In the genomic region with DNA sequence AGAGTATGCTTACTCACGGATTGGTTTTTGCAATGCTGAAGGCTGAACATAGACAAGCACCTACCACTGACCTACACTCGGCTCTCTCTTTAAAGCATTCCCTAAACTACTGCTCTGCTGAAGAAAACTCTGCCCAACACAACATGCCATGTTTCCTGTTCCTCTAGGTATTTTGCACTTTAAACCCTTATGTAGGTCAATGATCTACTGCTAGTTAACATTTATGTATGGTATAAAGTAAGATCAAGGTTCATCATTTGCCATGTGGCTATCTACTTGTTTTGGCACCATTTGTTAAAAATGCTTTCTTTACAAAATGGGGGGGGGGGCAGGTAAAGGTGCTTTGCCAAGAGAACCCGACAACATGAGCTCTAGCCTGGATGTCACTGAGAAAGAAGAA, we compare ENCODE assay signal across 27 mouse cellular contexts. TPM values are rescaled to one million over a fixed set of nuclear protein-coding genes. Genes with fewer than 3 reads are reported as not detected.
DNase-seq lines count a peak whose midpoint lies in the region; ATAC-seq and TF ChIP-seq lines count a peak whose summit lies in the region.
"Had no signal": no experiment of that assay in that cellular context is flagged by ENCODE, and none has a peak within 500 bp of the region (broad histone marks: within the 10 kb centered on the region; RNA-seq: fewer than 3 reads in every experiment).

No protein-coding gene starts in this region.

- no peak for TF ChIP-seq POLR2A in liver, adult 2 months (IDR thresholded peaks at IDR 0.05; ENCODE audit: extremely low read depth, insufficient read depth, low read length)

- H3K4me2 ChIP-seq in kidney, embryonic 15.5 days = no peak overlapping the region
- peak overlapping the region; percentile 46; the same call in 1 of the 2 replicates for H3K4me2 ChIP-seq in intestine, postnatal 0 days (replicated peaks; ENCODE audit: low read depth)
- H3K4me2 ChIP-seq: embryonic facial prominence, embryonic 13.5 days; forebrain, embryonic 12.5 days; forebrain, embryonic 15.5 days; heart, embryonic 12.5 days; heart, embryonic 15.5 days; hindbrain, embryonic 13.5 days had no signal

- H3K9ac ChIP-seq in kidney, embryonic 15.5 days = no peak overlapping the region
- H3K9ac ChIP-seq in liver, adult 2 months (ENCODE audit: low read depth, low read length) = no peak overlapping the region
- H3K9ac ChIP-seq in intestine, postnatal 0 days (ENCODE audit: low read depth, low read length) = no peak overlapping the region
- H3K9ac ChIP-seq: embryonic facial prominence, embryonic 13.5 days; forebrain, embryonic 12.5 days; forebrain, embryonic 15.5 days; heart, embryonic 12.5 days; heart, embryonic 15.5 days; hindbrain, embryonic 13.5 days had no signal

- no peak overlapping the region for H3K4me3 ChIP-seq in heart, embryonic 10.5 days
- H3K4me3 ChIP-seq in kidney, embryonic 15.5 days (replicated peaks) = no peak overlapping the region
- no peak overlapping the region for H3K4me3 ChIP-seq in liver, adult 2 months (ENCODE audit: insufficient read depth, low read depth, low read length)
- H3K4me3 ChIP-seq in intestine, postnatal 0 days (ENCODE audit: low read depth, low read length) = no peak overlapping the region
- H3K4me3 ChIP-seq: embryonic facial prominence, embryonic 10.5 days; embryonic facial prominence, embryonic 13.5 days; erythroblast, embryonic 14.5 days; forebrain, embryonic 12.5 days; forebrain, embryonic 15.5 days; heart, embryonic 12.5 days; heart, embryonic 15.5 days; hindbrain, embryonic 10.5 days; hindbrain, embryonic 13.5 days had no signal

- peaks cover 13% of the 10 kb centered on the region for H3K4me1 ChIP-seq in heart, embryonic 10.5 days
- H3K4me1 ChIP-seq in kidney, embryonic 15.5 days = peaks cover 7% of the 10 kb centered on the region
- H3K4me1 ChIP-seq in liver, adult 2 months (ENCODE audit: control insufficient read depth, insufficient read depth, low read length) = 0 out of 2 replicates have a peak, but pooled peaks cover 4% of the 10 kb centered on the region
- no peaks in the 10 kb centered on the region for H3K4me1 ChIP-seq in intestine, postnatal 0 days (replicated peaks; ENCODE audit: control insufficient read depth, insufficient read depth, low read length)
- H3K4me1 ChIP-seq: embryonic facial prominence, embryonic 10.5 days; forebrain, embryonic 12.5 days; forebrain, embryonic 15.5 days; heart, embryonic 15.5 days; hindbrain, embryonic 10.5 days; hindbrain, embryonic 13.5 days had no signal

- H3K36me3 ChIP-seq in heart, embryonic 10.5 days = peaks cover 29% of the 10 kb centered on the region
- peaks cover 39% of the 10 kb centered on the region for H3K36me3 ChIP-seq in kidney, embryonic 15.5 days
- peaks cover 3% of the 10 kb centered on the region; the same call in 1 of the 2 replicates for H3K36me3 ChIP-seq in liver, adult 2 months (ENCODE audit: control insufficient read depth, insufficient read depth, low read length)
- peaks cover 17% of the 10 kb centered on the region for H3K36me3 ChIP-seq in intestine, postnatal 0 days (ENCODE audit: control insufficient read depth, insufficient read depth)

- DNase-seq in heart, adult 11 months = peak; percentile 33
- DNase-seq in heart, embryonic 10.5 days (ENCODE audit: low spot score) = no peak
- no peak for DNase-seq in kidney, adult 18-20 months
- peak; percentile 14 for DNase-seq in liver, adult 2 months (ENCODE audit: extremely low read depth, low read depth, low spot score)
- DNase-seq in liver = no peak
- DNase-seq in gastrocnemius, postnatal 4 days (ENCODE audit: low spot score in 2 of 2) = no peak
- DNase-seq: adrenal gland, adult 8-10 months; adrenal gland, postnatal 25 days; cerebellum, adult 11-12 months; cerebellum, adult 8-10 months; cerebellum, postnatal 36 days; embryo, embryonic 11 days; gastrocnemius, postnatal 25 days; heart, postnatal 10 days; heart, postnatal 36 days had no signal

- H3K27me3 ChIP-seq in heart, embryonic 10.5 days (ENCODE audit: insufficient read depth, poor library complexity, severe bottlenecking) = no peaks in the 10 kb centered on the region
- no peaks in the 10 kb centered on the region for H3K27me3 ChIP-seq in kidney, embryonic 15.5 days
- H3K27me3 ChIP-seq in liver, adult 2 months (ENCODE audit: control insufficient read depth, insufficient read depth, low read length) = no peaks in the 10 kb centered on the region
- H3K27me3 ChIP-seq in intestine, postnatal 0 days (replicated peaks; ENCODE audit: control insufficient read depth, insufficient read depth, low read length) = no peaks in the 10 kb centered on the region
- H3K27me3 ChIP-seq: embryonic facial prominence, embryonic 13.5 days; forebrain, embryonic 12.5 days; forebrain, embryonic 15.5 days; heart, embryonic 12.5 days; heart, embryonic 15.5 days; hindbrain, embryonic 13.5 days had no signal

- no peak for TF ChIP-seq CTCF in liver, adult 2 months (IDR thresholded peaks at IDR 0.05; ENCODE audit: low read depth, low read length)
- no peak for TF ChIP-seq CTCF in intestine, postnatal 0 days (IDR thresholded peaks at IDR 0.05; ENCODE audit: low read depth)

- 0 out of 2 replicates have a peak, but pooled peaks cover 5% of the 10 kb centered on the region for H3K79me2 ChIP-seq in liver, adult 2 months (ENCODE audit: control insufficient read depth, insufficient read depth, low read length)

- ATAC-seq in kidney, embryonic 15.5 days (replicated peaks; ENCODE audit: low FRiP score) = no peak
- peak; percentile 78 for ATAC-seq in intestine, postnatal 0 days
- ATAC-seq: activated CD4-positive, CD25-positive, alpha-beta regulatory T cell, adult 4 months; forebrain, embryonic 15.5 days had no signal

- H3K27ac ChIP-seq in heart, embryonic 10.5 days = no peak overlapping the region
- 0 out of 2 replicates have a peak overlapping the region, but pooled peaks have one; percentile 22 for H3K27ac ChIP-seq in kidney, embryonic 15.5 days
- no peak overlapping the region for H3K27ac ChIP-seq in liver, adult 2 months (replicated peaks; ENCODE audit: insufficient read depth, low read depth, low read length)
- H3K27ac ChIP-seq in intestine, postnatal 0 days (ENCODE audit: low read depth, low read length) = peak overlapping the region; percentile 78
- H3K27ac ChIP-seq: embryonic facial prominence, embryonic 10.5 days; embryonic facial prominence, embryonic 13.5 days; forebrain, embryonic 12.5 days; forebrain, embryonic 15.5 days; heart, embryonic 15.5 days; hindbrain, embryonic 10.5 days; hindbrain, embryonic 13.5 days had no signal

- WGBS in heart, embryonic 10.5 days = 84% methylated on average over 3 of the region's 3 CpGs
- whole genome bisulfite sequencing in kidney, embryonic 15.5 days = 78% methylated on average over 3 of the region's 3 CpGs
- 37% methylated on average over 3 of the region's 3 CpGs for WGBS in liver, adult 2 months
- WGBS in intestine, postnatal 0 days = 75% methylated on average over 3 of the region's 3 CpGs

- no peaks in the 10 kb centered on the region for H3K9me3 ChIP-seq in heart, embryonic 10.5 days
- no peaks in the 10 kb centered on the region for H3K9me3 ChIP-seq in kidney, embryonic 15.5 days (replicated peaks)
- H3K9me3 ChIP-seq in intestine, postnatal 0 days (ENCODE audit: control insufficient read depth) = no peaks in the 10 kb centered on the region
- H3K9me3 ChIP-seq: heart, embryonic 12.5 days; heart, embryonic 15.5 days had no signal

RNA-seq across cellular contexts. Expression of a gene that starts 25.8 kb away (rescaled TPM):
- polyA plus RNA-seq in heart, embryonic 10.5 days (2016; fragmentation: Nextera tagmentation; extraction: Ambion mirVana) = 12.1 and 13.2 TPM in 2 replicates
- 16.9 and 17.3 TPM in 2 replicates for polyA plus RNA-seq in kidney, embryonic 15.5 days (2015; fragmentation: Nextera tagmentation; extraction: Ambion mirVana)
- total RNA-seq in liver, adult 2 months (2014; rRNA removed) = 6.3 and 7.1 TPM in 2 replicates
- polyA plus RNA-seq in liver, adult 2 months (2012; rRNA removed) = 2.1 and 2.5 TPM in 2 replicates
- polyA plus RNA-seq in intestine, postnatal 0 days (2015; fragmentation: Nextera tagmentation; extraction: Ambion mirVana) = 6.0 and 6.8 TPM in 2 replicates
- total RNA-seq in gastrocnemius, postnatal 4 days (2021) = 10 to 100 TPM; 14.2 to 15.4 TPM

RNA-seq across cellular contexts. Expression of a gene that starts 26.1 kb away (rescaled TPM):
- 11.3 and 15.6 TPM in 2 replicates for polyA plus RNA-seq in heart, embryonic 10.5 days (2016; fragmentation: Nextera tagmentation; extraction: Ambion mirVana)
- polyA plus RNA-seq in kidney, embryonic 15.5 days (2015; fragmentation: Nextera tagmentation; extraction: Ambion mirVana) = 16.9 and 19.5 TPM in 2 replicates
- total RNA-seq in liver, adult 2 months (2014; rRNA removed) = 1.9 and 2.2 TPM in 2 replicates
- polyA plus RNA-seq in liver, adult 2 months (2012; rRNA removed) = 1.8 and 2.3 TPM in 2 replicates
- 4.5 and 4.8 TPM in 2 replicates for polyA plus RNA-seq in intestine, postnatal 0 days (2015; fragmentation: Nextera tagmentation; extraction: Ambion mirVana)
- 1 to 10 TPM; 4.9 to 6.6 TPM for total RNA-seq in gastrocnemius, postnatal 4 days (2021)

Comparison
In these comparisons a context has a peak if more than half of its experiments do, and no peak if none do; other contexts are left out.
1. DNase-seq: peak in heart, adult 11 months (single experiment) and liver, adult 2 months (single experiment); none in heart, embryonic 10.5 days (single experiment), kidney, adult 18-20 months (single experiment), liver (single experiment) and gastrocnemius, postnatal 4 days (0 of 2).
2. H3K27ac ChIP-seq: peak in kidney, embryonic 15.5 days (single experiment) and intestine, postnatal 0 days (single experiment); none in heart, embryonic 10.5 days (single experiment) and liver, adult 2 months (single experiment).